Mouse (Mus musculus): ENCODE data around the gene Pex6. TPM values are rescaled to one million over a fixed set of nuclear protein-coding genes. Genes with fewer than 3 reads are reported as not detected.

The Pex6 gene
- polyA plus RNA-seq, 1 experiment from 2014 or later: 11.6 TPM

DNA sequence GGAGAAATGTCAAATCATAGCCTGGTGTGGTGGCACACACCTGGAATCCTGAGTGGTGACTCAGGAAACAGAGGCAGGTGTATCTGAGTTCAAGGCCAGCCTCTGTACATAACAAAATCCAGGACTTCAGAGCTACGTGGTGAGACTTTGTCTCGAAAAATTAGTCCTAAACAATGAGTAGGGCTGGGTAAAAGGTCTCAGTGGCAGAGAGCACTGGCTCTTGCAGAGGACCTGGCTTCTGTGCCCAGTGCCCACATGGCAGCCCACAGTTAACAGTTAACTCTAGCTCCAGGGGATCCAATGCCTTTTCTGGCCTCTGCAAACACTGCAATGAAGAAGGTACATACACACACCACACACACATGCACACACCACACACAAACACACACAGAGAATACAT lies 36.5 kb downstream of the Pex6 start:
- peak overlapping the region; percentile 16; the same call in 1 of the 2 replicates for H3K27ac ChIP-seq (ENCODE audit: low read depth)
- ATAC-seq: no peak
- peaks cover 36% of the 10 kb centered on the region for H3K4me1 ChIP-seq (ENCODE audit: insufficient read depth)
- no peak for DNase-seq
- H3K4me2 ChIP-seq (ENCODE audit: low read depth, low read length): no peak overlapping the region
- WGBS (ENCODE audit: insufficient replicate concordance): 53% methylated on average over 2 of the region's 2 CpGs
- TF ChIP-seq EP300 (IDR thresholded peaks at IDR 0.05; ENCODE audit: low read depth): no peak
- no peak for TF ChIP-seq CTCF (IDR thresholded peaks at IDR 0.05; ENCODE audit: low read depth)
- no peaks in the 10 kb centered on the region for H3K27me3 ChIP-seq (ENCODE audit: insufficient read depth, low read length)
- H3K9me3 ChIP-seq (ENCODE audit: low read length): no peaks in the 10 kb centered on the region
- H3K9ac ChIP-seq (replicated peaks): no peak overlapping the region
- peaks cover 22% of the 10 kb centered on the region; the same call in 1 of the 2 replicates for H3K36me3 ChIP-seq (replicated peaks; ENCODE audit: insufficient read depth, low read length)
- H3K4me3 ChIP-seq (ENCODE audit: low read depth, low read length): no peak overlapping the region

DNA sequence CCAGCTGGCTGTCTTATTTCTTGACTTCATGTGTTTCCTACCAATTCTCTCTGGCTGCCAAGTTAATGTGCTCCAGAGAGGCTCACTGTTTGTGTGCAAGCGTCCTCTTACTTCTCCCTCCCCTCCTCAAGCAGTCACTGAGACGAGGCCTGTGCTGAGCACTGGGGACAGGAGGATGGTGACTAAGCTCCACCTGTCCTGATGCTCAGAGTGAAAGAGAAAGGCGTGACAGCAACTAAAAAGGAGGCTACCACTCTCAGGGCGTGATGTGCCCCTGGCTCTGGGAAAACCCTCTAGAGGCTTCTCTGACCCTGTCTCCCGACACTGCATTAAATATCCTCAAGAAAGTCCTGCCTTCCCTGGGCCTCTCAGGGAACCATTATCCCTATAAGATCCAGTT lies 38.0 kb downstream of the Pex6 start:
- no peak overlapping the region for H3K9ac ChIP-seq (replicated peaks)
- TF ChIP-seq EP300 (IDR thresholded peaks at IDR 0.05; ENCODE audit: low read depth): no peak
- no peak for TF ChIP-seq CTCF (IDR thresholded peaks at IDR 0.05; ENCODE audit: low read depth)
- ATAC-seq (no peak), DNase-seq (no peak)
- peaks cover 36% of the 10 kb centered on the region for H3K4me1 ChIP-seq (ENCODE audit: insufficient read depth)
- H3K9me3 ChIP-seq (ENCODE audit: low read length): no peaks in the 10 kb centered on the region
- WGBS (ENCODE audit: insufficient replicate concordance): 85% methylated on average over 5 of the region's 5 CpGs
- H3K4me3 ChIP-seq (ENCODE audit: low read depth, low read length): no peak overlapping the region
- no peaks in the 10 kb centered on the region for H3K27me3 ChIP-seq (ENCODE audit: insufficient read depth, low read length)
- H3K27ac ChIP-seq (ENCODE audit: low read depth): no peak overlapping the region
- H3K4me2 ChIP-seq (ENCODE audit: low read depth, low read length): no peak overlapping the region
- peaks cover 16% of the 10 kb centered on the region; the same call in 1 of the 2 replicates for H3K36me3 ChIP-seq (replicated peaks; ENCODE audit: insufficient read depth, low read length)

DNA sequence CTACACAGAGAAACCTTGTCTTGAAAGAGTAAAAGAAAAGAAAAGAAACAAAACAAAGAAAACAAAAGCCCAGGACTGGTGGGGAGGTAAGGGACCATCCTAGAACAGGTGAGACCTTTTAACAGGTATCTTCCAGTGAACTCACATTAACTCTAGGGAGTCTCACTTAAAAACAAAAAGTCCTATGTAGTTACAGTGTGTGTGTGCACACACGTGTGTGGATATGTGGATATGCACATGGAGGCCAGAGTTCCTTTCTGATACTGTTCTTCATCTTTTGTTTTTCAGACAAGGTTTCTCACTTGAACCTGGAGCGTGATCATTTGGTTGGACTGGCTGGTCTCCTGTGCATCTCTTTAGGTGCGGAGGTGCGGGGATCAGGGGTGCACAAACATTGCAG lies 39.3 kb downstream of the Pex6 start:
- Histone ChIP-seq H3K9ac (replicated peaks) (peak overlapping the region; percentile 79), H3K36me3 (replicated peaks; ENCODE audit: insufficient read depth, low read length) (peaks cover 12% of the 10 kb centered on the region; the same call in 1 of the 2 replicates), H3K9me3 (ENCODE audit: low read length) (no peaks in the 10 kb centered on the region), H3K4me3 (ENCODE audit: low read depth, low read length) (peak overlapping the region; percentile 61), H3K4me2 (ENCODE audit: low read depth, low read length) (peak overlapping the region; percentile 91), H3K4me1 (ENCODE audit: insufficient read depth) (peaks cover 36% of the 10 kb centered on the region), H3K27ac (ENCODE audit: low read depth) (peak overlapping the region; percentile 97), H3K27me3 (ENCODE audit: insufficient read depth, low read length) (no peaks in the 10 kb centered on the region)
- TF ChIP-seq EP300 (IDR thresholded peaks at IDR 0.05; ENCODE audit: low read depth): no peak
- no peak for TF ChIP-seq CTCF (IDR thresholded peaks at IDR 0.05; ENCODE audit: low read depth)
- DNase-seq: no peak
- WGBS (ENCODE audit: insufficient replicate concordance): 69% methylated on average over 4 of the region's 4 CpGs
- ATAC-seq: no peak

DNA sequence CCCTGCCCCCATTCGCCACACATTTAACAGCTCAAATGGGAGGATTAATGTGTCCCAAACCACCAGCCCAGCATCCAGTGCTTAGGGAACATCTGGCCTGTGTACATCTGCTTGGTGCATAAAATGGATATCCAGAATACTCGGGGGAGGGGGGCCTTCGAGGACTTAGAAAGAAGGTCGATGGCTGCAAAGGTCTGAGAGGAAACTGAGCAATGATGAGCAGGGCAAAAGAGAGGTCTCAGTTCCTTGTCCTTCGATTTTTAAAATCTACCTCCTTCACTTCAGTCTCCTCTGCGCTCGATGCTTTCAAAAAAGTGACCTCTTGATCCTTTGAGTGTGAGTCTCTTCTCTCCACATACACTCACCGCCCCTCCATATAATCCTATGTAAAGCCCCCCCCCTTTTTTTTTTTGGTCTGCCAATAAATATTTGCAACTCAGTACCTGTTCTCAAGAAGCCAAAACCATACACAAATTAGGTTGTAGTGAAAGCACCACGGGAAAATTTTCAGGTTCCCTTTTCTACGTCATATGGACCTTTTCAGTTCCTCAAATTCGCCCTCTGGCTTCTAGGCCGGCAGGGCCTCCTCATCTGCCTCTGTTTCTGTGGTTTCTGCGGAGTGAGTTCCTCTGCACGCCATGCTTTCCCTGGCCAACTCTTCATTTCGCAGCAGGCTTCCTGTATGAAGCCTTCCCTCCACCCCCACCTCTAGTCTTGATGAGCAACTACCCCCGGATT lies 40.0 kb downstream of the Pex6 start:
- H3K4me3 ChIP-seq (ENCODE audit: low read depth, low read length): peak overlapping the region; percentile 61
- peaks cover 36% of the 10 kb centered on the region for H3K4me1 ChIP-seq (ENCODE audit: insufficient read depth)
- H3K36me3 ChIP-seq (replicated peaks; ENCODE audit: insufficient read depth, low read length): peaks cover 8% of the 10 kb centered on the region; the same call in 1 of the 2 replicates
- DNase-seq: no peak
- H3K27me3 ChIP-seq (ENCODE audit: insufficient read depth, low read length): no peaks in the 10 kb centered on the region
- no peaks in the 10 kb centered on the region for H3K9me3 ChIP-seq (ENCODE audit: low read length)
- H3K4me2 ChIP-seq (ENCODE audit: low read depth, low read length): peak overlapping the region; percentile 91
- 8% methylated on average over 16 of the region's 16 CpGs for WGBS (ENCODE audit: insufficient replicate concordance)
- H3K9ac ChIP-seq (replicated peaks): peak overlapping the region; percentile 79
- TF ChIP-seq EP300 (IDR thresholded peaks at IDR 0.05; ENCODE audit: low read depth) (no peak), CTCF (IDR thresholded peaks at IDR 0.05; ENCODE audit: low read depth) (no peak)
- peak overlapping the region; percentile 97 for H3K27ac ChIP-seq (ENCODE audit: low read depth)
- ATAC-seq: peak; percentile 23

- WGBS (ENCODE audit: insufficient replicate concordance): under 1% methylated on average over 48 of the region's 58 CpGs
Measured at GRCm38 (mm10) chr17:46751794-46752556, 40.7 kb downstream of the Pex6 start, which contains the start of gene Cnpy3. Gene Cnpy3 (minus strand): TSS chr17:46752214.

DNA sequence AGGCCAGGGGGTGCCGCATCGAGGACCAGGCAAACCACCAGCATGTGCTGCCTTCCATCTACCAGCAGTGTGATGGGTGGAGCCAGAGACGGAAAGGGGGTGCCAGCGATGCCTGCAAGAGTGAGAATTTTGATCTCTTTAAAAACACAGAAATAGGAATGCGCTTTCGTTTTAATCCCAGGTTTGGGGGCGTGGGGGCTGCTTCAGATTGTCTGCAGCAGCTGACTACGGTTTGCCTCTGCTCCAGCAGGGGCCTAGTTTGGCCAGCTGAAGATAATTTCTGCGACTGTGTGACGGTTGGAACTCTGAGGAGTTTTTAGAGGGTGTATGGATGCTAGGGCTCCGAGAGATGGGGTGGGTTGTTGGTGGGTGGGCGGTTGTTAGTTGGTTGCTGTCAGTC lies 47.5 kb downstream of the Pex6 start:
- no peak overlapping the region for H3K27ac ChIP-seq (ENCODE audit: low read depth)
- no peaks in the 10 kb centered on the region for H3K27me3 ChIP-seq (ENCODE audit: insufficient read depth, low read length)
- no peak overlapping the region for H3K4me3 ChIP-seq (ENCODE audit: low read depth, low read length)
- ATAC-seq: no peak
- no peaks in the 10 kb centered on the region for H3K4me1 ChIP-seq (ENCODE audit: insufficient read depth)
- no peak overlapping the region for H3K4me2 ChIP-seq (ENCODE audit: low read depth, low read length)
- no peak for TF ChIP-seq EP300 (IDR thresholded peaks at IDR 0.05; ENCODE audit: low read depth)
- H3K9me3 ChIP-seq (ENCODE audit: low read length): no peaks in the 10 kb centered on the region
- no peak for DNase-seq
- H3K9ac ChIP-seq (replicated peaks): no peak overlapping the region
- no peaks in the 10 kb centered on the region for H3K36me3 ChIP-seq (replicated peaks; ENCODE audit: insufficient read depth, low read length)
- WGBS (ENCODE audit: insufficient replicate concordance): 82% methylated on average over 12 of the region's 12 CpGs

More at GRCm38 (mm10) chr17:46751794-46752556, 40.7 kb downstream of the Pex6 start, which contains the start of gene Cnpy3:
- TF ChIP-seq CTCF (IDR thresholded peaks at IDR 0.05; ENCODE audit: low read depth) (no peak), EP300 (IDR thresholded peaks at IDR 0.05; ENCODE audit: low read depth) (peak; percentile 52)
- Histone ChIP-seq H3K27ac (ENCODE audit: low read depth) (peak within 1 kb of the TSS; percentile 97), H3K9me3 (ENCODE audit: low read length) (no peaks in the 10 kb centered on the region), H3K4me2 (ENCODE audit: low read depth, low read length) (peak within 1 kb of the TSS; percentile 91), H3K4me3 (ENCODE audit: low read depth, low read length) (peak within 1 kb of the TSS; percentile 61), H3K9ac (replicated peaks) (peak within 1 kb of the TSS; percentile 79), H3K36me3 (replicated peaks; ENCODE audit: insufficient read depth, low read length) (peaks cover 8% of the 10 kb centered on the region; the same call in 1 of the 2 replicates), H3K27me3 (ENCODE audit: insufficient read depth, low read length) (no peaks in the 10 kb centered on the region), H3K4me1 (ENCODE audit: insufficient read depth) (peaks cover 35% of the 10 kb centered on the region)
- DNase-seq (peak; percentile 99), ATAC-seq (peak; percentile 98)
